Mouse (Mus musculus) layer of hippocampus, adult 9-11 months (tissue): ENCODE data around the gene Zfp771.

Experiments used
- DNase-seq: peaks from one replicate; pipeline ENCODE4 v3.0.0; 2022

The Zfp771 gene

GRCm38 (mm10) chr7:127243870-127244657, at the start of gene Zfp771:
TSS of gene Zfp771 (plus strand) at chr7:127244274.
- peak; percentile 96 for DNase-seq

GRCm38 (mm10) chr7:127194633-127195029, 49.4 kb upstream of the Zfp771 start:
- no peak for DNase-seq

GRCm38 (mm10) chr7:127195544-127196295, 48.4 kb upstream of the Zfp771 start, which contains the start of gene Cd2bp2:
TSS of gene Cd2bp2 (minus strand) at chr7:127196050.
- DNase-seq = peak; percentile 97

GRCm38 (mm10) chr7:127196484-127196883, 47.6 kb upstream of the Zfp771 start:
- no peak for DNase-seq

- DNase-seq = no peak
Observed at GRCm38 (mm10) chr7:127206606-127207005, 37.5 kb upstream of the Zfp771 start.

GRCm38 (mm10) chr7:127207374-127208294, 36.4 kb upstream of the Zfp771 start:
- no peak for DNase-seq

- no peak for DNase-seq
Observed at GRCm38 (mm10) chr7:127208295-127208552, 35.9 kb upstream of the Zfp771 start, which contains the start of gene Tbc1d10b. TSS of gene Tbc1d10b (minus strand) at chr7:127208468.

- peak; percentile 99 for DNase-seq
Observed at GRCm38 (mm10) chr7:127208553-127209438, 35.3 kb upstream of the Zfp771 start, which contains the start of gene Mylpf. TSS of gene Mylpf (plus strand) at chr7:127208890.

GRCm38 (mm10) chr7:127209851-127210250, 34.2 kb upstream of the Zfp771 start:
- DNase-seq = no peak

- no peak for DNase-seq
Observed at GRCm38 (mm10) chr7:127210266-127210665, 33.8 kb upstream of the Zfp771 start.

GRCm38 (mm10) chr7:127211014-127211745, 32.9 kb upstream of the Zfp771 start:
- DNase-seq = no peak

- DNase-seq = no peak
Observed at GRCm38 (mm10) chr7:127212432-127213250, 31.4 kb upstream of the Zfp771 start.

- no peak for DNase-seq
Observed at GRCm38 (mm10) chr7:127213485-127213884, 30.6 kb upstream of the Zfp771 start.

- DNase-seq = no peak
Observed at GRCm38 (mm10) chr7:127213930-127214329, 30.1 kb upstream of the Zfp771 start.

GRCm38 (mm10) chr7:127214521-127214920, 29.6 kb upstream of the Zfp771 start:
- no peak for DNase-seq

- DNase-seq = no peak
Observed at GRCm38 (mm10) chr7:127214981-127215871, 28.8 kb upstream of the Zfp771 start.

- DNase-seq = no peak
Observed at GRCm38 (mm10) chr7:127216307-127216706, 27.8 kb upstream of the Zfp771 start.

- no peak for DNase-seq
Observed at GRCm38 (mm10) chr7:127217475-127217874, 26.6 kb upstream of the Zfp771 start.
